Mouse (Mus musculus) myocyte (in vitro differentiated cells): ENCODE data around the gene Klc2.

Experiments
- E2F4 ChIP-seq: IDR thresholded peaks from one replicate; pipeline ENCODE4 v1.6.1; 2011; ENCODE audit warnings: mild to moderate bottlenecking, control low read depth, moderate library complexity; ENCODE audit not compliant: insufficient read depth
- POLR2A ChIP-seq: IDR thresholded peaks from one replicate; pipeline ENCODE4 v1.6.1; 2011; ENCODE audit warnings: low read depth, mild to moderate bottlenecking, control low read depth, moderate library complexity; ENCODE audit not compliant: insufficient read length

GRCm38 (mm10) chr19:5094746-5095417, 23.5 kb downstream of the Klc2 start:
- TF ChIP-seq POLR2A (no peak), E2F4 (no peak)
